Mouse (Mus musculus) kidney, adult 9 months (tissue): Measurements from ENCODE around the gene Naga.
"Not testable (repeated sequence)": the region's sequence is repeated elsewhere in the genome, so short reads cannot be mapped to it uniquely, and the experiment has no call there.

Experiments used
- DNase-seq: peaks from one replicate; pipeline ENCODE4 v3.0.0; 2022

Naga gene

DNA sequence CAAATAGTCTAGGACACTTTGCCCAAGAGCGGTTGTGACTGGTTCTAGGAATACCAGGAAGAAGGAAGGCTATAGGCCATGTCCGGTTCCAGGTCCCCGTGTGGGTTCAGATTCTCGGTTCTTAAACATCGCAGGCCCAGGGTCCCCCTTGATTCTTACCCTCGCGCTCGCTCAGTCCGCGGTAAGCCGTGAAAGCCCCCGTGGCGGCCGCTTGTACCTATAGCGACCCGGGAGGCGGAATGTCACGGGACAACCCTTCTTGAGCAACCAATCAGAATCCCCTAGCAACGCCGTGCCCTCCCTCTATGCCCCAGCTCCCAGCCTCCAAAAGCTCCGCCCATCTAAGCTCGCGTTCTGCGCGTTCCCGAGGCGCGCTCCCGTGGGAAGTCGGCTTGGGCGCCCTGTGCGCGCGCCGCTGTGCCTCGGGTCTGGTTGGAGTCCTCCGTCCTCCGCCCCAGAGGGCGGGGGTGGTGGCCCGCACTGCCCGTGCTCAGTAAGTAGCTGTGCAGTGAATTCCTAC is at the start of gene Naga, which contains the start of the genes Pheta2 and Smdt1:
Gene Naga, minus strand, starts transcription at position 333 of the 520 bp plus-strand sequence.
Gene Pheta2, plus strand, starts transcription at position 350 of the 520 bp plus-strand sequence.
Gene Smdt1, plus strand, starts transcription at position 367 of the 520 bp plus-strand sequence.
- peak; percentile 97 for DNase-seq

DNA sequence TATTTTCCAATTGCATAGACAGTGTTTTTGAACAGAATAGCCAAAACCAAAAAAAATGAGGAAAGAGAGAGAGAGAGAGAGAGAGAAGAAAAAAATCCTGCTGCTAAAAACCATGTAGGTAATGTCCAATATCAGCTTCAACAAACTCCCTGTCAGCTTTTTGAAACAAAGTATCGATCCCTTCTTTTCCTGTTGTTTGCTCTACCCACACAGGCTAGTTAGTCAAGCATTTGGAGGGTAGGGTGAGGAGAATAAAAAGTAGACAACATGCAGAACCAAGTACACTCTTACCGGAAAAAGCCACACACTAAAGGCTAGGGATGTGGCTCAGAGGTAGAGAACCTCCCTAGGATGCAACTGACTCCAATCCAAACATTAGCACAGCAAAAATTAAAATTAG is 47.0 kb upstream of the Naga start:
- no peak for DNase-seq

DNA sequence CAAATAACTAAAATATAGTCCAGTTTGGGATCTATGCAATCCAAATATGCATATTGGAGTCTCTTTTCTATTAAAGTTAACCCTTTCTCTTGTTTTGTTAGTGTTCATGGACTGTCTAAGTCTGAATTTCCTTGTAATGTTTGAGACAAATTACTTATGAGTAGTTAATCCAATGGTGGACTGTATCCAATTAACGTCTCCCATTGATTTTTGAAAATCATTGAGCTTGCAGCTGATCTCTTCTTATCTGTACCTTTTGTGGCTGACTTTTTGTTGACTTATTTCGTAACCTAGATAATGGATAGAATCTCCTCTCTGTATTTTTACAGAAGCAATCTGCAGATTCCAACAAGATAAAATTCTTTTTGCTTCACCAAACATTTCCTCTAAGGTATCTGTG is 43.7 kb upstream of the Naga start:
- no peak for DNase-seq

DNA sequence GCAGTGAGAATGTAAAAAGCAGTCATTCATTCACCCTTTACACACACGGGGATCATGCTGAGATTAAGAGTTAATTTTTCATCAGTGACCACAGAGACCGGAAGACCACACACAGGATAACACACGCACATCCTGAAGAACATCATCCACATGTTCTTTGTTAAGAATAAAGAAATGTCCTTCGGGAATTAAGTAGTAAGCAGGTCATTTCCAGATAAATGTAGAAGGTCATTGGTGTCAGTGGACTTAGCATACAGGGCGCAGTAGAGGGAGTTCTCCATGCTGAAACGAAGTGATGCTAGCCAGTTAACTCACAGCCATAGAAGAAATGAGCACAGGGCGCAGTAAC is 42.0 kb upstream of the Naga start:
- DNase-seq, result no peak

DNA sequence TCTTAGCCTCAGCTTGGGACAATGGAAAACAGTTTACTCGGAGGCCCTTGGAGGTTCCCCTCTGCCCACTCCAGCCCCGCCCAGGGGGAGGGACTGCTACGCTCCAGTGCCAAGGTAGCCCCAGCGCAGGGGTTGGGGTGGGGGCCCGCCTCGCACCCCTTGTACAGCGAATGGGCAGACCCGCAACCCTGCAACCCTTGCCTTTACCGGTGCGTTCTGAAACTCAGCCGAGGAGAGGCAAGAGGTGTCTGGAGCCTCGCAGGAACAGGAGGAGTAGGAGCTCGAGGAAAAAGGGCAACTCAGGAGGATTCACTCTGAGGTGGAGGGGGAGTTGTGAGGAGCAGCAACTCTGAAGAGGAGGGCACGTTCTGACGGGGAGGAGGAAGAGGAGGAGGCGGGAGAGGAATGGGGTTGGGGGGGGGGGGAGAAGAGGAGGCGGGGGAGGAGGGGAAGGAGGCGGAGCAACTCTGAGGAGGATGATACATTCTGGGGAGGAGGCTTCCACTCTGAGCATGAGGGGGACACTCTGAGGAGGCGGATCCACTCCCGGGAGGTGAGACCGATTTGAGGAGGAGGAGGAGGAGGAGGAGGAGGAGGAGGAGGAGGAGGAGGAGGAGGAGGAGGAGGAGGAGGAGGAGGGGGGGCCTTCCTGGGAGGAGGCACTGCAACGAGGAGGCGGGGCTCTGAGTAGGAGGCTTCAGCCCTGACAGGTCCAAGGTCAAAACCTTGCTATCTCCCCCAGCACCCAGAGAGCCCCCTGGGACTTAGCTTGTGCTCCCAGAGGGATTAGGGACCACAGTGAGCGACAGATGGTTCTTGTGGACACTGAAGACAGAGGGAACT is 41.4 kb upstream of the Naga start, which contains the start of gene Cyp2d22:
Gene Cyp2d22, minus strand, starts transcription at position 390 of the 843 bp plus-strand sequence.
- DNase-seq, result peak; percentile 70

DNA sequence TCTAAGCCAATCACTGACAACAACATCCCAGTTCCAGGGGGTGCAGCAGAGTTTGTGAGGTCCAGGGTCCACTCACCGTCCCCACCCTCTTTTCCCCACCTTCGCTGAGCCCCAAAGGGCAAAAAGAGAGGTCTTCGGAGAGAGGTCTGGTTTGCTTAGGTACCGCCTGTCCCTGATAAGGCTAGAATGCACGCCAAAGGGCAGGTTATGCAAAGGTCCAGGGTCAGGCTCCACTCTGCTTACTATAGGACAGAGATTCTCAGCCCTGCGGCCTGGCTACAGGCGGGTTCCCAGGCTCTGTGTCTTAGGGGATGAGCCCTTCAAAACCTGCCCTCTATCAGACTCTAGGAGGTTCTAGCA is 40.8 kb upstream of the Naga start:
- DNase-seq, result no peak

DNA sequence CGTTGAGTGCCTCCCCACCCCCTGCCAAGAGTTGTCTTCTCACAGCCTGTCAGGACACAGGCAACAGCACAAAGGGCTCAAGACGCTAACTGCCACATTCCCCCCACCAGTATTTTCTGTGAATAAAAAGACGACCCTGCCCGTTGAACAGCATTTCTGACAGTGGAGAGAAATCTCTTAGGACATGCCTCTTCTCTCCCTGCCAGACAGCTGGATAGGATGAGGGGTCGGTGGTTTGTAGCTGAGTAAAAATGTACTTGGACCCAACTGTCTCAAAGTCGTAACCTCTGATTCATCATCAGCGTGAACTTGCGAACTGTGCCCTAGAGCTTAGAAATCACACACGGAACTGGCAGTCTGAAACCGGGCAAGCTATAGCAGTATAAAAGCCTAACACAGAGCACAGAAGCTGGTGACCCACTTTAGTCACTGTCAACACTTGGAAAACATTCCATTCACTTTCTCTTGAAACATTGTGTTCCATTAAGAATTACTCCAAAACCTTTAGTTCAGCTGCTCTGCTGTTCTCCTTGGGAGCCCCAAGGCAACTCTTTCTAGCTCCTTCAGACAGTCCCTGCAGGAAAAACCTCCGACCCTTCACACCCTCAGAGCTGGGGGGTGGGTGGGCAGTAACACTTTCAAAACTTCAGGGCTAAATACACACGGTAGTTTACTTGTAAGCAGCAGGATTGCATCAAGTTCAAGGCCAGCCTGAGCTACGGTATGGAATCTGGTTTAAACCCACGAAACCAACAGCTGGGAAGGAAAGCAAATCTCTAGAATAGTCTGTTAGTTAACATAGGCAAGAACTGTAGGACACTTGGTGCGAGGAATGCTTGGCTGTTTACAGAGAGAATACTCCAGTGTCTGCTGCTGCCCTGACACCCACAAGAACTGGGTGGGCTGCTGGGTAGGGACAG is 39.8 kb upstream of the Naga start:
- no peak for DNase-seq

DNA sequence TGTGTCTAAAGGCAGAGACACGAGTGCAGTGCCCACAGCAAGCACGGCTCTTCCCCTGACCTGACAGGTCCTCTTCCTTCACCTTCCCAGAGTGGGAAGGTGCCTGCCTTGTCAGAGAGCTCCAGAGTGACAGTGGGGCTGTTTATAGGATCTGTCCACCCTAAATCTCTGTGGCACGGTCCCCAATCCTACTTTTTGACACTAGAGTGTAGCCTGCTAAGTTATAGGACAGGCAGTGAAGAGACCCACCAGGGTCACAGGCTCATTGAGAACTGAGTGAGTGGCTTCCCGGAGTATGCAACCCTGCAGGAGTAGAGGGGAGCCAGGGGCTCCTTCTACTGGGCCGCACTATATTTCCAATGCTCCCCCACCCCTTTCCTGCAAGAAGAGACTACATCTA is 39.0 kb upstream of the Naga start:
- DNase-seq, result no peak

DNA sequence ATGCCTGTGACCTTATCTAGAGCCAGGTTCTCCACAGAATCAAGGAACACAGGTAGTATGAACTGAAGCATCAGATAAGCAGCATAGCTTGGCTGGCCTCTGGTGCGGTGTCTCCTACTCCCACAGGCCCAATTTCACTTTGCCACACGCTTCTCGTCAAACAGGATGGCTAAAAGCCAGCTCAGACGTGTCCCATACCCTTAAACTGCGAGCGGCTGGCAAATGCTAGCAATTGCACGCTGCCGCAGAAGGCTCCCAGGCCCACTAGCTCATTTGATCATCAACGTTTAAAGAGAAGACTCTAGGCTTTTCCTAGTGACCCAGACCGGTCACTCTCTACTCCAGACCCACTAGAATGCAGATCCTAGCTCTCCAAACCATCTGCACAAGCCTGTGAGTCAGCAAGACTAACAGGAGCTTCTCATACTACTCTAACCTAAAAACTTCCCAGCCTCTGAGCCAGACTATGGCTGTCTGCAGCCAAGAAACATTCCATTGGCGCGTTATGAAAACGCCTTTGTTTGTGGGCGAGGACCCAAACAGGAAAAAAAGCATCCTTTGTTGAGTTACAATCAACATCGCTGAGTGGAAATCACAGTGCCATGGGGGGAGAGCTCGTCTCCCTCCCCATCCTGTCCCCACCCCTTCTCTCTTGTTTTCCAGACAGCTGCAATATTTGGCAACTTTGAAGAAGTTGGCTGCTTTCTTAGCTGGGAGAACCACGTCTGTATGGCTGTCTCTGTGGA is 37.8 kb upstream of the Naga start:
- DNase-seq, result peak; percentile 73

DNA sequence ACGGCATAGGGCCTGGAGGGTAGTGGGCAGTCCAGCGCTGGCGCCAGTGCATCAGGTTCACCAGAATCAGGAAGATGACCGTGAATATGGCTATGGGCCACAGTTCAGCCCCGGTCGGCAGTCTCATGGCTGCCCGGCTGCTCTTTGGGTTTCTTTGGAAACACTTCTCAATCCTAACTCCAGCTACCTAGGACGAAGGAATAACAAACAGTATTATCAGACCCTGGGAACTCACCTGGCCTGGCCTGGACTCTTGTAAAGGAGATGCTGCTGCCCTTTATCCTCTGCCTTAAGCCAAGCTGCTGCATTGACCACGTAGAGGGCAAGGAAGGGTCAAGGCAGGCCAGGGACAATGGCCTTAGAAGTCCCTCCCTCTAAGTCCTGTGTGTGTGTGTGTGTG is 37.1 kb upstream of the Naga start:
- no peak for DNase-seq

DNA sequence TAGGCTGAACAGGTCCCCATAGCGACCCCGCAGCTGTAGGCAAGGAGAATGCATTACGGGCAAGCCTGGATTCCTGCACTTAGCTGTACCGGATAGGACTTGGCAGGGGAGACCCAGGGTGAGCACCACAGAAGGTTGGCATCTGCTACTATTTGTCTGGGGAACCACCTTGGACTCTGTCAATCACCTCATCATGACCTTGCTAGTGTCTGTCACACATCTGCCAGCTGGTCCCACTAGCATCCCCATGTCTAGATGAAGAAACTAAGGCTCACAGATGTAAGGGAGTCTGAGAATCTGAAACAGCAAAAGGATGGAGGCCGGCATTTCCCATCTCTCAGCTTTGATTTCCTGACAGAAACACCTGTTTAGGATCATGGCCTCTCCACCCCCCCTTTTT is 35.7 kb upstream of the Naga start:
- no peak for DNase-seq

DNA sequence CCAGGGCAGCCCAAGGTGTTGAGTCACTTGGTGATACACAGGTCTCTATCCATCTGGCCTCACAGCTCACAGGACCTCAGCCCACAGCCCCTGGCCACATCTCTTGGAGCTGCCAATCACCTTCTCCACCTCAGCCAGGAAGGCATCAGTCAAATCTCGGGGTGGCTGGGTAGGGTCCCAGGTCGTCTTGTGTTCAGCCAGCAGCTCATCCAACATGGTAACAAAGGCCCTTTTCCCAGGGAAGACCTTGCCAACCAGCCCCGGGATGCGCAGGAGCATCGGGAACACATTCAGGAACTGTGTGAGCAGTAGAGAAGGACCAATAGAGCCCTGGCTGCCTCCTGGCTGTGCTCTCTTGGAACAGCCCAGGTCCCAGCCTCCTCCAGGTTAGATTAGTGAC is 34.3 kb upstream of the Naga start:
- DNase-seq, result no peak

DNA sequence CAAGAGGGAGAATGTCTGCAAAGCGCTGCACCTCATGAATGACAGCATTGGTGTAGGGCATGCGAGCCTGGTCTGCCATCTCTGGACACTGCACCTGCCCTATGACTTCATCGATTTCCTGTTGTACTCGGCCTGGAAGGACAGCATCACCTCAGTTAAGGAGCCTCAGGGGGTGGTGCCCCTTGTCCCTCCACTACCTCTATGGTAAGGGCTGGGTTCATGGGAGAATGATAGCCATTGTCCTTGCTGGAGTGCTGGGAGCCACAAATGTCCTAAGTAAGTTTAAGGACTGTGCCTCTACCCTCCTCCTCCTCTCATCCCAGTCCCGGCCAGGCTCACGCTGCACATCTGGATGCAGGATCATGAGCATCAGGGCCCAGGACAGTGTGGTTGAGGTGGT is 33.7 kb upstream of the Naga start:
- DNase-seq, result no peak

DNA sequence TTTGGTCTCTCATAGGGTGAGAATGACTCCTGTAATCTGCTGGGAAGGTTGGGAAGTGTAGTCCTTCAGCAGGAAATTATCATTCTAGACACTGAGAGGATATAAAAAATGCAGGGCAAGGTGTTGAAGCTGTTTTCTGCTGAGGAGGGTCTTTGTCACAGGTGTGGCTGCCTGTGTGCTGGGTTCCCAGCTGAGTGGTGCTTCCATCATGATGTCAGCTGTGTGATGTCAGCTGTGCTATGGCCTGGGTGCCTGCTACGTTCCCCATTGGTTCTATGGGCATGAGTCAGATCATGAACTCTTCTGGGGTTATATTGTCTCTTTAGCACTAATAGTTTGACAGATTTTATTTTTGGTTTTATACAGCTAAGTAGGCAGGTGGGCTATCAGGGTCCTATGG is 30.1 kb upstream of the Naga start:
- no peak for DNase-seq

DNA sequence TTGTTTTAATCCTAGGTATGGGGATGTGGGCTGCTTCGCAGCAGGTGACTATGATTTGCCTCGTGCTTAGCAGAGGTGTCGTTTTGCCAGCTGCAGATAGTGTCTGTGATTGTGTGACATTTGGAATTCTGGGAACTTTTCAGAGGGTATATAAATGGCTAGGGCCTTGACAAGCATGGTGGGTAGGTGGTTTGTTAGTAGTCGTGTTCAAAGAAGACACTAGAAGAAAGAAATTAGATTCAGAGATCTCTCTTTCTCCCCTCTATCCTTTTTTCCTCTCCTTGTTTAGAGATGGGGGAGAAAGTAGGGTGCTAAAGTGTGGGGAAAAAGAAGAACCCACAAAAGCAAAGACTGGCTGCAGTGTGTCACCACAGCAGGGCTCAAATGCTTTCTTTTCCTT is 29.4 kb upstream of the Naga start:
- DNase-seq, result no peak

DNA sequence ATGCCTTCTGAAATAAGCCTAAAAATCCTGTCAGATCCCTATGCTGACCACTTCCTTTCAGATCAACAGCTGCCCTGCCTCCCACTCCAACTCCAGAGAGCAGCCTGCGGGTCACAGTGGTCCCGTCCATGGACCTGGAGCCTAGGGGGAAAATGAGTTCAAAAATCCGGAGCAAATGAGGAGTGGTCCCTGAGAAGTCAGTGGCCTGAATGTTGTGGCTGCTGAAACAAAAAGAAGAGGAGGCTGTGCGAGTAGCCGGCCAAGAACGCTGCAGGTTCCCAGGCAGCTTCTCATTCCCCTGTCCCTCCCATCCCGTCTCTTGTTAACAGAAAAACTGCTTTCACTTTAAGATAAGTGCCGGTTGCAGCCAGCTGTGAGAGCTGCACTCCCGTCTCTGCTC is 25.8 kb upstream of the Naga start:
- DNase-seq, result not testable (repeated sequence)

DNA sequence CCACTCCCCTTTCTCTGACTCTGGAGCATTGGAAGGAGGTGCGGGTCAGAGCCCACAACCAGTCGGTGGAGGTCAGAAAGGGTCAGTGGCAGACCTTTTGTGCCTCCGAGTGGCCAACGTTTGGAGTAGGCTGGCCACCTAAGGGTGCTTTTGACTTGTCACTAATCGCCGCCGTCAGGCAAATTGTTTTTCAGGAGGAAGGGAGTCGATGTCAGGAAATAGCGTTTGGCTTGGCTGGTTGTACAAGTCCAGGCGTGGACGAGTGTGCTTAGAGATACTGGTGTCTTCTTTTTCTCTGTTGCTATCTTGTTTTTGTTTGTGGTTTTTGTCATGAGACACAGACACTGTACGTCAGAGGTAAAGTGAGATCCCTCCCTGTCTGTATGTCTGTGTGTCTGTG is 25.1 kb upstream of the Naga start:
- DNase-seq, result not testable (repeated sequence)

DNA sequence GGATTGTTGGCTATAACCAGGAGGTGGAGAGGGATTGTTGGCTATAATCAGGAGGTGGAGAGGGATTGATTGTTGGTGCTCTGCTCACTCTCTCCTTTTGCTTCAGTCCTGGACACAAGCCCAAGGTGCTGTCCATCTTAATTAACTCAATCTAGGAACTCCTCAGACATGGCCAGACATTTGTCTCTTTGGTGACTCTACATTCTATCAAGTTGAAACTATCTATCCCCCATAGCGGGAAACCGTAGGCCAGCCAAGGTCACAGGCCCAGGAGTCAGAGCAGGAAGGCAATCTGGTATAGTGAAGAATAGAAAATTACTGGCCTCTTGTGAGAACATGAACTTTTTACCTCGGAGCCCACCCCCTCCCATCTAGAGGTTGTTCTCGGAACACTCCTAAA is 23.5 kb upstream of the Naga start:
- DNase-seq, result no peak

DNA sequence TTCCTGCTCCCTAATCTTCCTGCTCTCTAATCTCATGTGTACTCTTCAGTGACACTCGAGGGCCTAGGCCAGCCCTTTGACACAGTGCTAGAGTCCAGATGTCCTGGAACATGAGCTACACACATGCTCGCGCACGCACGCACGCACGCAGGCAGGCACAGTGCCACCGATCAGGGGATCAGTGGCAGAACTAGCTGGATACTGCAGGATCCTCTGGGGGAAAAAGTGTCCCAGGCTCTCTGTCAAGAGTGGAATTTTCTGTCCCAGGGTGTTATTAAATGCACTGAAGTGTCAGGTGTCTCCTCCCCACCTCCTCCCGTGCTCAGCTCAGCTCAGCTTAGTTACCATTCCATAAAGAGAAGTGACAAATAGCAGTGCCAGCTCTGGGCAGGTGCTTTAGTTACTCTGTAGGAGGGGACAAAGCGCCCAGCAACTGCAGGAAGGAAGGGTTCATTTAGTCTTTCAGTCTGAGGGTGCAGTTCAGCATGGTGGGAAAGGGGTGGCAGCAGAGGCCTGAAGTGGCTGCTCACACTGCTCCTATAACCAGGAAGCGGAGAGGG is 22.8 kb upstream of the Naga start:
- DNase-seq, result peak; percentile 70

DNA sequence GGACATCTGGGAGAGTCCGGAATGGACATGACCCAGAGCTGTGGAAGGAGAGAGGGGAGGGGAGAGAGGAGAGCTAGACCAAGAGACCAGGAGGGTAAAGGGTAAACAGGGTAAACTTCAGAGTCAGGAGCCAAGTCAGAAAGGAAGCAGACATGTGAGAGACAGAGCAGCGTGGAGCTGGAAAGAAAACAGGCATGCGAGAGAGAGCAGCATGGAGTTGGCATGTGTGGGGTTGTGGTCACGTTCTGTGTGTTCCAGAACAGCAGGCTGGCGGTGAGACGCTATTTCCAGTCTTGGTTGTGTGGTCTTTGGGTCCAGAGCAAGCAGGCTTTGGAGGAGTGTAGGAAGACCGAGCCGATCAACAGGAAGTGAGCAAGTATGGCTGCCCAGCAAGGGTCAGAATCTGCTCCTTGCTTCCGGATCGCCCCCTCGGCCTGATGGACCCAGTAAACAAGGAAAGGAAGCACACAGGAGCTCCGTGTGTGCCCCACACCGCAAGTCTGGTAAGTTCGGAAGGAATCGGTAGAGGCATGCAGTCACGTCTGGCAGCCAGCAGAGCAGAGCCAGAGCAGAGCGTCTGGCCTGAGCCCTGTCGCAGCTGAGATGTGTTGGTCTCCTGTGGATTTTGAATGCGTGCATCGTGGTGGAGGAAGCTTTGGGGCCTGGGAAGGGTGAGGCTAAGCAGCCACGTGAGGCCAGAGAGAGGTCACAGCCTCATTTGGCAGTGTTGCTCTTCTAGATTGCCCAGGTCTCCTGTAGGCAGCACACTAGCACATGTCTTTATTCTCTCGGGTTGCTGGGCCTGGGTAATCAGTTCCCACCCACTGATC is 19.9 kb upstream of the Naga start:
- DNase-seq, result peak; percentile 77

DNA sequence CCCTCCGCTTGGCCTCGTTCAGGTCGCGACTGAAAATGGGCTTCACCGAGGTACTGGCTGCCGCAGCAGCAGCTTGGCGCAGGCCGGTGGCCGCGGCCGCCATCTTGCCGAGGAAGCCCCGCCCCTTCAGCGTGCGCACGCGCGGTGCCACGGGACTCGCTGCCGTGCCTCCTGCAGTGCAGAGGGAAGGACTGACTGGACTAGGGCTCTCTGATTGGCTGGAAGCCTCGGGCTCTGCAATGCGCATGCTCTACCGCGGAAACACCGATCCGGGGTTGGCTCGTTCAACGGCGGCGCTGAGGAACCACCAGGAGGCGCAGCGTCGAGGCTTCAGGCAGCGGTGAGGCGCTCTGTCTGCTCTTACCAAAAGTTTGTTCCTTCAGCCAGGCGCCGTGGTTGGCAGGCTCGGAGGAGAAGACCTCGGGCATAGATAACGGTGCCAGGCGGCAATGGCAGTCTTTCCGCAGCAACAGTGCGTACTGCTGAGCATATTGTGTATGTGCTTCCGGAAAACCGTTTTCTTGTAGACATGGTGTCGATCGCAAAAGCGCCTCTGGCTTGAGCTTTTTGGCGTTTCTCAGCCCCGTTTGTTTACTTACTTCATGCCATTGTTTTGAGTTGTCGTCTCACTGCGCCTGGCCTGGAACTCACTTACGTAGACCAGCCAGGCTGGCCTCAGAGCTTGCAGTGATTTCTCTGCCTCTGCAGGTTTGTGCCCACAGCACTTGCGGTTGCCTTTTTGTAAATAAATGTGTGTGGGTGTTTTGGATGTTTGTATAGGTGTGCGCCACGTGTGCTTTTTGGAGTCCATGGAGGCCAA is 15.6 kb upstream of the Naga start, which contains the start of gene Ndufa6:
Gene Ndufa6, minus strand, starts transcription at position 197 of the 820 bp plus-strand sequence.
- peak; percentile 98 for DNase-seq
